Mouse (Mus musculus) neural tube, embryonic 10.5 days (tissue): ENCODE results near the gene Ino80.

ENCODE experiments used
- DNase-seq: peaks from one replicate; pipeline ENCODE4 v3.0.0-alpha.2; 2017; ENCODE audit warnings: low spot score; ENCODE audit errors: extremely low spot score

The Ino80 gene

DNA sequence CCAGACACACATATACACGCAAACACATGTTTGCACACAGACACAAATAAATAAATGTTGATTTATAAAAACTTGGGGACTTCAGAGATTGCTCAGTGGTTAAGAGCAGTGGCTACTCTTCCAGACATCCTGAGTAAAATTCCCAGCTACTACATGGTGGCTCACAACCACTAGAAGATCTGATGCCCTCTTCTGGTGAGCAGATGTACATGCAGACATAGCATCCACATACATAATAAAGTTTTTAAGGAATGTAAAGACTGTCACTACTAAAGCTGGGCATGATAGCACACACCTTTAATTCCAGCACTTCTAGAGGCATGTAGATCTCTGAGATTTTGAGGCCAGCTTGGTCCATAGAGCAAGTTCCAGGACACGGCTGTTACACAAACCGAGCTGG is 16.5 kb downstream of the Ino80 start:
- no peak for DNase-seq

DNA sequence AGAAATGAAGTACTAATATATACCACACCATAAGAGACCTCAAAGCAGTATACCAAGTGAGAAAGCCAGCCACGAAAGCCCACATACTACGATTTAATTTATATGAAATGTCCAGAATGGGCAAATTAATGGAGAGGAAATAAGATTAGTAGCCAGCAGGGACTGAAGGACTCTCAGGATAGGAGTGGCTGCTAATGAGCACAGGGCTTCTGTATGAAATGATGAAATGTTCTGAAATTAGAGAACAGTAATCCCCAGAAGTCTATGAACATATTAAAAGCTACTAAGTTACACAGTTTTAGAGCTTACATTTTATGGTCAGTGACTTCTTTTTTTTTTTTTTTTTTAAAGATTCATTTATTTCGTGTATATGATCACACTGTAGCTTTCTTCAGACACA is 22.9 kb downstream of the Ino80 start:
- no peak for DNase-seq

DNA sequence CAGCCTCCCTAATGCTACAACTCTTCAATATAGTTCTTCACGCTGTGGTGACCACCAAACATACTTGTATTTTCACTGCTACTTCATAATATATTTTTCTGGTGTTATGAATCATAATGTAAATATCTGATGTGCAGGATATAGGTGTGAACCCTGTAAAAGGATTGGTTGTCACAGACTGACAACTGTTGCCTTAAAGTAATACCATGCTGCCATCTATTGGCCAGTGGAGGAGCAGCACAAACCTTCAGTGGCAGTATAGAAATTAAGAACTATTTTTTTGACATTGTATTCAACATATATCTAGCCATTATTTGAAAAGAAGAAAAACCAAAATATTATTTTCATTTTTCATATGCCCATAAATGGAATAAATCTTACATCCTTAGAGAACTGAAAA is 40.5 kb downstream of the Ino80 start:
- no peak for DNase-seq

DNA sequence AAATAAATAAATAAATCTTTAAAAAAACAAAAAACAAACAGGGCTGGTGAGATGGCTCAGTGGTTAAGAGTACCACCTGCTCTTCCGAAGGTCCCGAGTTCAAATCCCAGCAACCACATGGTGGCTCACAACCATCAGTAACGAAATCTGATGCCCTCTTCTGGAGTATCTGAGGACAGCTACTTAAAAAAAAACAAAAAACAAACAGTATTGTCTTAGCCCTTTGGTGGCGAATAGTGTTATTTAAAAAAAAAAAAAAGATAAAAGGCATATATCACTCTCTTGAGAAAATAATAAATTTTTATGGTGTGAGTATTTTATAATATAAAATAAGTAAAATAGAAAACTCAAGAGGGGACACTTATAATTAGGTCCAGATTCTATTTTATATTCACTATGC is 41.0 kb downstream of the Ino80 start:
- no peak for DNase-seq

DNA sequence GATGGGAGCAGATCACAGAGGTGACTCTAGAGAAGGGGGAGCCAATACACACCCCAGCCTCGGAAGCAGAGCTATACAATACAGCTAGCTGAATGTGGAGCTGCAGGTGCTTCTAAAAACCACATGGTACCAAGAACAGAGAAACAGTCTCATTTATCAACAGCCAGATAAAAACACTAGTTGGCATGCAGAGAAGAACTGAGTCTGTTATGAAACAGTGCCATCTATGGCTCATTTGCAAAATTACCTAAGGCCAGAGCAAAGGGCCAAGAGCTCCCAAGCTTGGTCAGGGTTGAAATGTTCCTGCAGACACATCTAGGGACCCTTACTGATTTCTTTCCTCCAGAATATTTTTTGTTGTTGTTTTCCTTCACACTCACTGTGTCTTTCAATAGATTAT is 63.7 kb downstream of the Ino80 start:
- DNase-seq: no peak

DNA sequence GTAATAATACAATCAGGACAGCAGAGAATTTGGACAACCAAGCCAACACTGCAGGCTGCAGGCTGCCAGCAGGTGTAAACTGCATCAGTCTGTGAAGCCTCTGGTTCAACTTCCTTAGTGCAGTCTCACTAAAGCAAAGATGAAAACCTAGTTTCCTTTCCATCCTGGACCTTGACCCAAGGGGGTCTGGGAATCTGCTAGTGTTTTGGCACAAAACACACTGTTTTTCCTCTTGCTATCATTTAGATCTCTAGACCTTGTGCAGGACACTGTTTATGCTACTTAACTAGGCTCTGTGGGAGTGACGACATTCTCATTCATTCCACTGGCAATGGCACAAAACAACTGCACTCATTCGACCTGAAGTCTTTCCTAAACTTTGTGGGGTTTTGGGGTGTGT is 65.8 kb downstream of the Ino80 start:
- DNase-seq: no peak

DNA sequence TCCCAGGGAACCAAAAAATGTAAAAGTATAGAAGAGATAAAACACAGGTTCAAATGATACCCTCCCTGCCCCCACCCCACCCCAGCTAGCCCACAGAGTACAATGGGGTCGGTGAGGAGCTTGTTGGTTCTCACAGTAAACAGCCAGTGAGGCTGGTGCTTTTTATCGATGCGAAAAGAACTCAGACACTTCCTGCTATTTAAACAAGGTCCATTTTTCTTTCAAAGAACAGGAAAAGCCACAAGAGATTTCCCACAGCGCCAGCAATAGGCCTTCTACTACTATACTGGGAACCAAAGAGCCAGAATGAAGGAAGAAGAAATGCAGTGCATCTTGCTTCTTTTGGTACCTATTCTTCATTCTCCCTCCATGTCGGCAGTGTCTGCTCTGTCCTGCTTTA is 66.5 kb downstream of the Ino80 start:
- DNase-seq: no peak

DNA sequence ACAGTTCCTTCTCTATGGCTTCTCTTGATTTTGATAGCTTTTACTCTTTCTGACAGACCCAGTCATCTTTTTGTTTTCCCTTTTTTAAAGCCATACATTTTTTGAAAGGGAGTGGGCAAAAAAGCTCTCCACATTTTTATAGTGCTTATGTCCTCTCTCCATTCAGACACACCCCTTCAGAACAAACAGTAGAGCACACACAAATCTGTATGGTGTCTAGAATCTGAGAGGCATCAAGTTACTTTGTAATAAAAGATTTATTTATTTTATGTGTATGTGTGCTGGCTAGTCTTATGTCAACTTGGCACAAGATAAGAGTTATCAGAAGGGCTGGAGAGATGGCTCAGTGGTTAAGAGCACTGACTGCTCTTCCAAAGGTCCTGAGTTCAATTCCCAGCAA is 68.8 kb downstream of the Ino80 start:
- DNase-seq: no peak

DNA sequence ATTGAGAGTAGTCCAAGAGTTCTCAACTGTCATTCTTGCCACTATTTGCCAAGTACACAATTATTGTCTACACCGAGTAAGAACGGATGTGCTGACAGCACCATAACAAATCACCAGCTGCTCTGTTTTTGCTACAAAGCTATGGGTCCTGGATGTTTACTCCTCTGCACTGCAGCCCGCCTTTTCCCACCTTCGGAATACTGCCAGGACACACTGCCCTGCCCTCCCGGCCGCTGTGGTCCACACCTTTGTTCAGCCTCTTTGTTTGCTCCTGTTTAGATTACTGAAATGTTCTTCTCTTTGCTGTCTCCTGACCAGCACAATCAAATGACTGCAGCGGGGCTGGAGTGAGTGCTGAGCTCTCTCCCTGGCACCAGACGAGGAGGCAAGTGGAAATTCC is 69.2 kb downstream of the Ino80 start:
- no peak for DNase-seq

DNA sequence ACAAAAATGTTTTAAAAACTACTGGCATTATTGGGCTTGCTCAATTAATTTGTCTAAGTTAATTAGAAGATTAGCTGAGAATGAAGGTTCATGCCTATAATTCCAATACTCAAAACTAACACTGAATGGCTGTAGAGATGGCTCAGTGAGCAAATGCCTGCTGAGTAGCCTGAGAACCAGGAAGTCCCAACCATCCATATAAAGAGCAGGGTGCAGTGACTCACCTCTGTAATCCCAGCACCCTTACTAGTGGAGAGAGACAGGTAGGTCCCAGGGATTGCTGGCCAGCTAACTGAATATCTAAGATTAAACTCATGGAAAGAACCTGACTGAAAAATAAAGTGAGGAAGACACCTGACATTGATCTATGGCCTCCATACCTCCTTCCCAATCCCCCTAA is 78.2 kb downstream of the Ino80 start:
- no peak for DNase-seq

DNA sequence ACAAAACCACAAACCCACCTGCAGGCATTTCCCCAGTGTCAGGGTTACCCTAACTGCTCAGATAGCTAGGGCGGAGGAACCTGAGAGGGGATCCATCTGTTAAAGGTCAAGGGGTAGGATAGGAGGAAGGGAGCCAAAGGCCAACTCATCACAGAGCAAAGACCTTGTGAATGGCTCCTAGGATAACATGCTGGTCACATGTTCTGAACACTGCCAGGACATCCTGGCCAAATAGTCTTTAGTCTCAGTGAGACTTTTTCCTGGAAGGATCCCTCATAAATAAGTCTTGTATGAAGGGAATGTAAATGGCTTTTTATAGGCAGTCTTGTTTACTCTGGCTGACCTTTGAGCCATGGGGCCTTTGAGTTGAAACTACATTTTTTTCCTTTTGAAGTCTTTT is 78.8 kb downstream of the Ino80 start:
- DNase-seq: no peak

DNA sequence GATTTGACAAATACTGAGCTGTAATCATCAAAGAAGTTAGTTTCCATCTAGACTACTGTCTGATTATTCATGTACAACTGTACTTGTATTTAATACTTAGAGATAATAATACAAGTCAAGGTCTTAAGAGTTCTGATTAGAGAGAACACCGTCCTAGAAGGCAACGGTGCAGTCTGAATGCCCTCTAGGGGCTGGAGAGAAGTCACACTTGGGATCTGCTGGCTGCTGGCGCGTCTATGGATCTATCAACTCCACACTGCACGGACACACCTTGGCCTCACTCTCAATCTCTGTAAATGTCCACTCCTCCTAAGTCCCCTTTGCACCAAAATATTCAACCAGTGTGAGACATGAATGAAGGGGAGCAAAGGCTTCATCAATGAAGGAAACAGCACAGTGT is 79.2 kb downstream of the Ino80 start:
- DNase-seq: no peak

DNA sequence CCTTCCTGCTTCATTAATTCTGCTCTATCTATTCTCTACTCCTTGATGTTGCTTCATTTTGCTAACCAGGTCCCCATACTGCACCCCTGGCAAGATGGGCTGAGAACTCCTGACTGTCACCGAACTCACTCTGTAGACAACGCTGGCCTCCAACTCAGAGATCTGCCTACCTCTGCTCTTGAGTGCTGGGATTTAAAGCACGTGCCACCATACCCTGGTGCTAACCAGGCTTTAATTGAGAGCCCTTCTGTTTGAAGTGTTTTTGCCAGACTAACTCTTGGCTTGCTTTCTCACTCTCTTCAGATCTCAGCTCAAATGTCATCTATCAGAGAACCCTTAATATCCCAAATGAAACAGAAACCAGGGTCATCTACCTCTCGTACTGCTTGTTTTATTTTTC is 87.5 kb downstream of the Ino80 start:
- no peak for DNase-seq

DNA sequence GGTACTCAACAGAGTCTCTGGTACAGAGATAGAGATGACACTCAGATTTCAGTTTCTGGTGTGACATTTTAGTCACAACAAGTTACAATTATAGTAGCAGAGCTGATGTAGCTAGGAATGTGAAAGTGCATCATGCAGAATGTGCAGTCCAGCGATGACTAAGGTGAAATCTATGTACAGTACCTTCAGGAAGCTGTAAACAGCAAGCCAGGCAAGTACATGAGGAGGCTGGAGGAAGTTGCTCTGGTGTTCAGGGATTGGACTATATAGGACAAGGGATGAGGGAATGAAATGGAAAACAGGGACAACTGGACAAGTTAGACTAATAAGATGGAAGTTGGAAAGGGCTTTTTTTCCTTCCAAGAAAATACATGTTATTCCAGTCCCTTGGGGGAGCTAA is 89.2 kb downstream of the Ino80 start:
- DNase-seq: no peak

DNA sequence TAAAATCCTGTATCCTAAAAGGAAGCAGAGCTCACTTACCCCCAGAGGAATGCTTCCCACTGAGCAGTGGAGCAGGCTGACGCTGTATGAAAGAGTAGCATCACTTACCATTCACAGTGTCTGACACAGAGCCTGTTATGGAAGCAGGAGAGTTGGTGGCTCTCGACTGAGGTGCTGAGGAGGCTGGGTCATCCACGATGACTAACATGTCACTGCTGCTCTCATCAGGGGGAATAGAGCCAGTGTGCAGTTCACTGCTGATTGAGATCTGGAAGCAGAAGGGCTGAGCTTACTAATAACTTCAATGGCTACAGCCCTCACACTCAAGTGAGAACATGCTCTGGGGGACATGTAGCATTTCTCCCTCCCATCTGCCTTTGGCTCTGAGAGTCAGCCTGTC is 98.0 kb downstream of the Ino80 start:
- no peak for DNase-seq

DNA sequence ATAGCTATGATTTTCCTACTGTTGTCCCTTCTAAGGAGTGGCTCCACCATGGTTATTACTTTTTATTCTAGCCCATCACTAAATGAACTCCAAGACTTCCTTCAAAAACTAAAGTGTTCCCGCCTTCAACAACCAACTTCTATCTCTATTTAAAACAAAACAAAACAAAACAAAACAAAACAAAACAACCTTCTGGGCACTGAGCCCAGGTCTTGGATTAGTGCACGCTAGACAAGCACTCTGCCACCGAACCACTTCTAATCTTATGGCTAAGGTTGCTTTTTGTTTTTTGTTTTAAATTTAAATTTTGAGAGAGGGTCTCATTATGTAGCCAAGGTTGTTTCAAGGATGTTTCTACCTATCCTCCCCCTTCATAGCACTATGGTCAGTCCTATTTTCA is 99.7 kb downstream of the Ino80 start:
- DNase-seq: no peak

DNA sequence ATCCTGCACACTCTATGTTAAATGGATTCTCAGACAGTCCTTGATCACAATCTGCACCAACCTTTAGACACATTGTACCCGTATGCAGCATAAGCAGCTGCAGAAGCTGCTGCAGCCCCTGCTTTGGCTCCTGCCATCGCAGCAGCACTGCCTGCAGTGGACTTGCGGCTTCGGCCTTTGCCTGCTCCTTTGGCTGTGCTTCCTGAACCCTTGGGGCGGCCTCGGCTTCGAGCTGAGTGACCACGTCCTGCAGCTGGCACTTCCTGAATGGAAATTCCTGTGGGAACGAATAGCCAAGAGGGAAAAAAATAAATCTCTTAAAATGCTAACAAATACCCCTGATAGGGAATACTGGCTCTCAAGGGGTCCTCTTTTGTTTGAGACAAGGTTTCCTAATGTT is 100.2 kb downstream of the Ino80 start:
- DNase-seq: no peak

DNA sequence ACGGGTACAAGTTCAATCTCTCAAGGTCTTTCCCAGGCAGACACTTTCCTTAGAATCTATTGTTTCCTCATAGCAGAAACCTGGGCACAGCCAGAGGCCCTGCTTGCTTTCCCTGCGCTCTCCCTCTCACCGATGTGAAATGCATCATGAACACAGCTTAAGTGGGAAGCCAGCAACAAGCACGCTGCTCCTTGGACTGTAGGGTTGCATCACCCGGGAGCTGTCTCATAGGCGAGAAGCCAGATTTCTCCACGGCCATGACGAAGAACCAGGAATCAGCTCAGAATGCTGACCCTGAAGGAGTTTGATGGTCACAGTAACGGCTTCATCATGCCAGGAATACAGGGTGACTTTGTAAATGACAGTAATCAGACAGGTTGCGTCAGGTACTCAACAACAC is 107.4 kb downstream of the Ino80 start:
- no peak for DNase-seq

DNA sequence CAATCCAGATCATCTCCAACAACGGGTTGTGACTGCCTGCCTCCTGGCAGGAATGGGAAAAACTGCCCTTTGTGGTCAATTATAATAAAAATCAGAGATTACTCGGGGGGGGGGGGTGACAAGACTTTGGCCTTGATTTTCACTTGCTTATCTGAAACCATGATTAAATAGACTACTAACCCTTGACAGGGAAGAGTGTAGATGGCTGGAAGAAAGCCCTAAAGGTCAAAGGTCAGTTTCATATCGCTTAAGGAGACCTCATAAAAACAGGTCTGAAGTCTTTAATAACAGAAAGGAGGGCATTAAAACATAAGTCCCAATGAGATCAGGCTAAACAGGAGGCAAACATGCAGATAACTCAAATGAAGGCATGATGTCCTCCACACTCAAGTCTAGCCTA is 110.1 kb downstream of the Ino80 start:
- DNase-seq: no peak

DNA sequence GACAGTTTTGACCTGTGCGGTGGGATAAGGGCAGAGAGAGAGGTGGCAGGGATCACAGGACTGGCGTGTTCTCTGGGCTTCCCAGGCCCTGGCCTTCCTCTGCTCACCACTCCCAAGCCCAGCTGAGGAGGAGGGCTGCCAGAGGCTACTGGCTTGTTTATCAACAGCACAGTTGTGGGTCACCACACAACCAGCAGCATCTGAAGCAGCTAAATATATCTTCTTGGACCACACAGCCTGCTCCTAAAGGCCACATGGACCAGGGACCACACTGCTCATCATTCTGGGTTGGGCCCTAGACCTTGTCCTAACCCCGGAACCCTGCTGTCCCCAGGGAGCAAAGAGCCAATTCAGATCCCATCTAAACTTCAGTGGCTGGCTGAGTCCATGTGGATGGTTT is 112.5 kb downstream of the Ino80 start:
- DNase-seq: no peak

DNA sequence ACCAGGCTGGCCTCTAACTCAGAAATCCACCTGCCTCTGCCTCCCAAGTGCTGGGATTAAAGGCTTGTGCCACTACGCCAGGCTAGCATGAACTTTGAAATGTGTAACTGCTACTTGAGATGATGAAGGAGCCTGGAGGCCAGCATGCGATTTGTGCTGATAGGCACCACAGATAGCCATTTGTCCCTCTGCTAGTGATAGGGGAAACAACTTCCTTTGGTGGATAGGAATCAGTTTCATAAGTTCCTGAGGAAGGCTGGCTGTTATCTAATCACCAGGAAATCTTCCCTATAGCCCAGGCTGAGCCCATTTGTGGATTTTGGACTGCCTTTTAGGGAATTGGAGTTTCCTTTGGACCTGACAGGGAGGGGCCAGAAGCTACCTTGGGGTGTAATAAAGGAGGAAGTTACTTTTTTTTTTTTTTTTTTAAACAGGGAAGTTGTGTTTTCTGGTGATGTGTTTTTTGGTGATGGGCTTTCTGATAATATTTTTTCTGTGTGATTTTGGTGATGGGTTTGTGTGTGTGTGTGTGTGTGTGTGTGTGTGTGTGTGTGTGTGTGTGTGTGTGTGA is 117.7 kb downstream of the Ino80 start:
- DNase-seq: no peak

DNA sequence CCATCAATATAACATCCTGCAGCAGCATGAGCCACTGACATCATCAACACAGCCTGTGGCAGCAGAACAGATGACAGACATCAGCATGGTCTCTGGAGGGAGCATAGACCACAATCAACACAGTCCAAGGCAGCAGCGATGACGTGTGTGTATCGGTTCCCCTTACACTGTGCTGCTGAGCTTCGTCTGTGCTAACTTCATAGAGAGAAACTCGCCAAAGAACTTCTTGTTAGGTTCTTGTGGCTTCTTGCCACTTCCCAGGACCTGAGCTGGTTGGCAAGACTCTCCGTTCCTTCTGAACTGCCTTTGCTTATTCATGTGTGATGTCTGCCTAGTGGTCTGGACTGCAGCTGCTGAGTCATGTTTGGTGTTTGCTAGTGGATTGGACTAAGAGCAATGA is 119.2 kb downstream of the Ino80 start:
- DNase-seq: no peak

DNA sequence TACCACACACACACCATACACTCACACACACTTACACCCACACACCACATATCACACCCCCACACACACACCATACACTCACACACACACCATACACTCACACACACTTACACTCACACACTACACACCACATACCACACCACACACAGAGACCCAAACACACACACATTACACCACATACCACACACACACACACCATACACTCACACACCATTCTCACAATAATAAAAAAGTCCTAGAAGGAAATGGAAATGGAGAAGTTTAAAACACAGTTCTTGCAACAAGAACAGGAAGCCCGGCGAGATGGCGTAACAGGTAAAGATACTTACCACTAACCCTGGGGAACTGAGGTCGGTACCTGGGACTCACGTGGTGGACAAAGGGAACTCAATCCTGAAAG is 120.7 kb downstream of the Ino80 start:
- no peak for DNase-seq

DNA sequence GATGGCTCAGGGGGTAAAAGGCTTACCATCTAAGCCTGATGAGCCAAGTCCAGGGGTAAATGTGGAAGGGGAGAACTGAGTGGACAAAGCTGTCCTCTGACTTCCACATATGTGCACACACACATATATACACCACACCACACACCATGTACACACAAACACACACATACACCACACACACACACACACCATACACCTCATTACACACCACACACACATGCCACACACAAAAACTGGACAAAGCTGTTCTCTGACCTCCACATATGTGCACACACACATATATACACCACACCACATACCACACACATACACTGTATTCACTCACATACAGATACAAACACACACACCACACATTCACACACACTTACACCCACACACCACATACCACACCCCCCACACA is 121.2 kb downstream of the Ino80 start:
- DNase-seq: no peak
